In genomic region chr7:43662804-43663203, GRCm38 (mm10) we compare ENCODE assay signal across 32 mouse cellular contexts. TPM values are rescaled to one million over a fixed set of nuclear protein-coding genes. Genes with fewer than 3 reads are reported as not detected.
DNase-seq lines count a peak whose midpoint lies in the region; ATAC-seq and TF ChIP-seq lines count a peak whose summit lies in the region.
"Had no signal": no experiment of that assay in that cellular context is flagged by ENCODE, and none has a peak within 500 bp of the region (broad histone marks: within the 10 kb centered on the region; RNA-seq: fewer than 3 reads in every experiment).

No protein-coding gene starts in this region.

- no peak for TF ChIP-seq CTCF in C2C12 (IDR thresholded peaks at IDR 0.05; ENCODE audit: control insufficient read depth, insufficient read depth, insufficient read length)

- no peaks in the 10 kb centered on the region for H3K9me3 ChIP-seq in forebrain, embryonic 10.5 days
- H3K9me3 ChIP-seq: forebrain, embryonic 13.5 days; hindbrain, embryonic 13.5 days; midbrain, embryonic 13.5 days had no signal

- 100% methylated on average over 1 of the region's 1 CpGs for WGBS in forebrain, embryonic 10.5 days

- no peaks in the 10 kb centered on the region for H3K79me3 ChIP-seq in C2C12 (ENCODE audit: low read depth)

- no peaks in the 10 kb centered on the region for H3K4me1 ChIP-seq in forebrain, embryonic 10.5 days
- H3K4me1 ChIP-seq: forebrain, embryonic 13.5 days; hindbrain, embryonic 13.5 days; midbrain, embryonic 13.5 days had no signal

- no peaks in the 10 kb centered on the region for H3K36me3 ChIP-seq in C2C12 (ENCODE audit: control insufficient read depth, insufficient read depth)
- H3K36me3 ChIP-seq in forebrain, embryonic 10.5 days (replicated peaks), result no peaks in the 10 kb centered on the region
- H3K36me3 ChIP-seq: hindbrain, embryonic 13.5 days; midbrain, embryonic 13.5 days had no signal

- H3K27me3 ChIP-seq in C2C12 (ENCODE audit: control insufficient read depth, insufficient read depth, insufficient read length), result peaks cover 7% of the 10 kb centered on the region
- no peaks in the 10 kb centered on the region for H3K27me3 ChIP-seq in forebrain, embryonic 10.5 days (ENCODE audit: poor library complexity, severe bottlenecking)
- H3K27me3 ChIP-seq: forebrain, embryonic 13.5 days; hindbrain, embryonic 13.5 days; midbrain, embryonic 13.5 days had no signal

- peak; percentile 69 to 70; a peak in 1 of 4 replicates for ATAC-seq in hematopoietic stem cell, adult 5-6 weeks (replicated peaks in 1 of 2; ENCODE audit: insufficient read depth in 1 of 2, low FRiP score in 2 of 2, low TSS enrichment in 1 of 2, low read depth in 1 of 2, poor library complexity in 2 of 2, severe bottlenecking in 2 of 2)
- ATAC-seq: activated CD4-positive, CD25-positive, alpha-beta regulatory T cell, adult 4 months; forebrain, embryonic 13.5 days; inflammation-experienced regulatory T-cells, adult 6 months; midbrain, embryonic 13.5 days had no signal

- peak; percentile 89 for DNase-seq in 3T3-L1 (ENCODE audit: low read depth, low spot score)
- DNase-seq in adrenal gland, postnatal 36 days, result peak; percentile 59 to 65
- DNase-seq in layer of hippocampus, adult 9-10 months (ENCODE audit: low spot score), result no peak
- DNase-seq in kidney, postnatal 10 days, result no peak
- no peak for DNase-seq in forebrain, embryonic 10.5 days (ENCODE audit: extremely low spot score, low spot score)
- DNase-seq: cerebellum, adult 9-11 months; kidney, adult 8-10 months; kidney, postnatal 14 days; layer of hippocampus, postnatal 36 days had no signal

- H3K4me3 ChIP-seq in C2C12 (ENCODE audit: insufficient read depth, poor library complexity, severe bottlenecking), result no peak overlapping the region
- H3K4me3 ChIP-seq in forebrain, embryonic 10.5 days, result no peak overlapping the region
- H3K4me3 ChIP-seq: forebrain, embryonic 13.5 days; hindbrain, embryonic 13.5 days; layer of hippocampus, adult 2 months; midbrain, embryonic 13.5 days had no signal

- H3K79me2 ChIP-seq in C2C12 (ENCODE audit: control insufficient read depth, insufficient read depth), result no peaks in the 10 kb centered on the region

- H3ac ChIP-seq in C2C12 (ENCODE audit: control insufficient read depth, insufficient read length, low read depth), result no peak overlapping the region

- H3K27ac ChIP-seq in forebrain, embryonic 10.5 days, result no peak overlapping the region
- H3K27ac ChIP-seq: forebrain, embryonic 13.5 days; hindbrain, embryonic 13.5 days; layer of hippocampus, adult 2 months; midbrain, embryonic 13.5 days; stomach, postnatal 0 days had no signal

TF ChIP-seq in C2C12, 6 proteins besides CTCF, POLR2A, EP300 and RAD21:
- TF ChIP-seq CEBPB (IDR thresholded peaks at IDR 0.05; ENCODE audit: low read depth) (peak; percentile 3), USF1 (IDR thresholded peaks at IDR 0.05; ENCODE audit: low read depth) (no peak), FOSL1 (IDR thresholded peaks at IDR 0.05; ENCODE audit: insufficient read depth, low read length, poor library complexity, severe bottlenecking) (peak; percentile 55), MAX (IDR thresholded peaks at IDR 0.05) (no peak)

RNA-seq across cellular contexts. Expression of gene Siglece, which starts 2.8 kb away (rescaled TPM):
- polyA plus RNA-seq in C2C12 (2012; fragmentation: generic; extraction: Trizol), result not detected
- total RNA-seq in adrenal gland, postnatal 36 days (2021), result 1 to 10 TPM; 2.4 to 3.6 TPM
- 1.7 and 4.1 TPM in 2 replicates for total RNA-seq in hematopoietic stem cell, adult 5-6 weeks (2017)
- 0.21 and 0.22 TPM in 2 replicates for polyA plus RNA-seq in forebrain, embryonic 10.5 days (2016; fragmentation: Nextera tagmentation; extraction: Ambion mirVana)
- total RNA-seq: ES-E14 had no signal
- polyA plus RNA-seq: embryonic facial prominence, embryonic 11.5 days had no signal

RNA-seq across cellular contexts. Expression of gene Ctu1, which starts 9.0 kb away (rescaled TPM):
- polyA plus RNA-seq in C2C12 (2012; fragmentation: generic; extraction: Trizol), result 12.4 TPM
- total RNA-seq in adrenal gland, postnatal 36 days (2021), result 10 to 100 TPM; 11.2 to 14.6 TPM
- 6.3 and 9.8 TPM in 2 replicates for total RNA-seq in hematopoietic stem cell, adult 5-6 weeks (2017)
- 15.7 and 18.4 TPM in 2 replicates for polyA plus RNA-seq in forebrain, embryonic 10.5 days (2016; fragmentation: Nextera tagmentation; extraction: Ambion mirVana)

RNA-seq across cellular contexts. Expression of gene Klk14, which starts 27.4 kb away (rescaled TPM):
- not detected for polyA plus RNA-seq in C2C12 (2012; fragmentation: generic; extraction: Trizol)
- total RNA-seq in adrenal gland, postnatal 36 days (2021), result not detected
- total RNA-seq in hematopoietic stem cell, adult 5-6 weeks (2017), result not detected in 2 replicates
- polyA plus RNA-seq in forebrain, embryonic 10.5 days (2016; fragmentation: Nextera tagmentation; extraction: Ambion mirVana), result not detected in 2 replicates
- total RNA-seq: layer of hippocampus, adult 2 months; layer of hippocampus, postnatal 36 days; left cerebral cortex, postnatal 10 days; liver, adult 2 months; monocyte, adult 5-6 weeks had no signal
- polyA plus RNA-seq: activated CD4-positive, CD25-positive, alpha-beta regulatory T cell, adult 4 months; embryonic facial prominence, embryonic 11.5 days; forebrain, embryonic 13.5 days; gonadal fat pad, adult 2 months; heart, embryonic 11.5 days; heart, postnatal 0 days; hindbrain, embryonic 13.5 days; inflammation-experienced regulatory T-cells, adult 6 months; limb, embryonic 11.5 days; liver, adult 2 months; liver, embryonic 16.5 days; lung, embryonic 16.5 days; midbrain, embryonic 13.5 days; neural tube, embryonic 11.5 days had no signal

RNA-seq across cellular contexts. Expression of gene Ceacam18, which starts 28.3 kb away (rescaled TPM):
- not detected for polyA plus RNA-seq in C2C12 (2012; fragmentation: generic; extraction: Trizol)
- not detected for total RNA-seq in adrenal gland, postnatal 36 days (2021)
- not detected in 2 replicates for total RNA-seq in hematopoietic stem cell, adult 5-6 weeks (2017)
- not detected in 2 replicates for polyA plus RNA-seq in forebrain, embryonic 10.5 days (2016; fragmentation: Nextera tagmentation; extraction: Ambion mirVana)
- total RNA-seq: ES-E14; gastrocnemius, adult 8-10 months; layer of hippocampus, adult 2 months; liver, adult 2 months; monocyte, adult 5-6 weeks had no signal
- polyA plus RNA-seq: activated CD4-positive, CD25-positive, alpha-beta regulatory T cell, adult 4 months; embryonic facial prominence, embryonic 11.5 days; forebrain, embryonic 13.5 days; gonadal fat pad, adult 2 months; heart, embryonic 11.5 days; heart, postnatal 0 days; hindbrain, embryonic 13.5 days; inflammation-experienced regulatory T-cells, adult 6 months; limb, embryonic 11.5 days; liver, adult 2 months; lung, embryonic 16.5 days; midbrain, embryonic 13.5 days; neural tube, embryonic 11.5 days had no signal

RNA-seq across cellular contexts. Expression of gene Klk13, which starts 49.6 kb away (rescaled TPM):
- not detected for polyA plus RNA-seq in C2C12 (2012; fragmentation: generic; extraction: Trizol)
- total RNA-seq in adrenal gland, postnatal 36 days (2021), result not detected
- total RNA-seq in hematopoietic stem cell, adult 5-6 weeks (2017), result not detected in 2 replicates
- 0.29 and 0.64 TPM in 2 replicates for polyA plus RNA-seq in forebrain, embryonic 10.5 days (2016; fragmentation: Nextera tagmentation; extraction: Ambion mirVana)
- total RNA-seq: gastrocnemius, adult 8-10 months; layer of hippocampus, adult 2 months; layer of hippocampus, postnatal 36 days; left cerebral cortex, postnatal 10 days; liver, adult 2 months; monocyte, adult 5-6 weeks had no signal
- polyA plus RNA-seq: activated CD4-positive, CD25-positive, alpha-beta regulatory T cell, adult 4 months; forebrain, embryonic 13.5 days; heart, postnatal 0 days; liver, adult 2 months; liver, embryonic 16.5 days; midbrain, embryonic 13.5 days; neural tube, embryonic 11.5 days; small intestine, adult 2 months had no signal

Comparison
In these comparisons a context has a peak if more than half of its experiments do, and no peak if none do; other contexts are left out.
1. DNase-seq: peak in 3T3-L1 (single experiment) and adrenal gland, postnatal 36 days (2 of 2); none in layer of hippocampus, adult 9-10 months (single experiment), kidney, postnatal 10 days (single experiment) and forebrain, embryonic 10.5 days (single experiment).